Mouse (Mus musculus): ENCODE results near the gene B3gnt9.
"Not testable (repeated sequence)": the region's sequence is repeated elsewhere in the genome, so short reads cannot be mapped to it uniquely, and the experiment has no call there.

Gene B3gnt9

GRCm38 (mm10) chr8:105258911-105259720 lies 4.2 kb upstream of the B3gnt9 start:
- peak; percentile 65 for DNase-seq (ENCODE audit: low spot score)

GRCm38 (mm10) chr8:105257318-105258114 lies 2.6 kb upstream of the B3gnt9 start:
- no peak for DNase-seq (ENCODE audit: low spot score)

DNA sequence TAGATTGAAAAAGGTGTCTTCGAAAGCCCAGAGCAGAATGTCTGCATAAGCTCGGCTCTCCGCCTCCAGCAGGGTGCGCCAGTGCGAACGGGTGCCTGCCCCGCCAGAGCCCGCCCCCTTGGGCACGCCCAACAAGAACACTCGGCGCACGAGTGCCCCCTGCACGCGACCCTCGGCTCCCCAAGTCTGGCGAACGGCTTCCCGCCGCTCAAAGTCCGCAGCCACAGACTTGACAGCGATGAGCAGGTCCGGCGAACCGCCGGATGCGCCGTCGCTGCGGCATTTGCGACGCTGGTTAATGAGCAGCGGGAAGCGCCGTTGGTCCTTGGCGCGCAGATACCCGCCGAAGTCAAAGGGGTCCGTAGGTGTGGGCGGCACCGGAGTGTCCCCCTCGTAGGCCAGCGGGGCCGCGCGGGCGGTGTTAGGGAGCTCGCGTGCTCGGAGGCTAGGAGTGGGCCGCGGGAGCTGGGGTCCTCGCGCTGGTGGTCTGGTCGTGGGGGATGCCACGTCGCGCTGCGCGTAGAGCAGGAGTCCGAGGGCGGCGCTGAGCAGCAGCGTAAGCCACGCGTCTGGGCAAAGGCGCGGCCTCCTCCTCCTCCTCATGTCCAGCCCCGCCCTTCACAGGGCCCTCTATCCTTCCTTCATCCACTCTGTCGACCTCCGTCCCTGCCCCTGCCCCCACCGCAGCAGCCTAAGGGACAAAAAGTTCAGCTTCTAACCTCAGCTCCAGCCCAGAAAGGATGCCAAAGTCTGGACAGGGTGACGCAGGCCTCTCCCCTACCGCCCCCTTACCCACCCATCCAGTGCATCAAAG lies 594 bp downstream of the B3gnt9 start:
- DNase-seq (ENCODE audit: low spot score): peak; percentile 94

DNA sequence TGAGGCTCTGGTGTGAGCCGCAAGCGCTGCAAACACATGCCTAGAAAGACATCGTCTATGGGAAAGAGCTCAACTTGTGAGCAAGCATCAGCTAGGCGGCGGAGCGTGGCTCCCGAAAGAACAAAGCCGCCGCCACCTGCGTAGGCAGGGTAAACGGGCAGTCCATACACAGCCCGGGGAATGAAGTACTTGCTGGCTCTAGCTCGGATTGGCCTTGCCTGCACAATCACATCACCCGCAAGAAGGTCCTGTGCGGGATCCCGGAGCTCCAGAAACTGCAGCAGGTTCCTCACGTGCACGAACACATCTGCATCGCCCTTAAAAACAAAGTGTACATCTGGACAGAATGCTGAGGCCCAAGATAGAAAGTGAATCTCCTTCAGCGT lies 1.2 kb downstream of the B3gnt9 start:
- DNase-seq (ENCODE audit: low spot score): no peak

DNA sequence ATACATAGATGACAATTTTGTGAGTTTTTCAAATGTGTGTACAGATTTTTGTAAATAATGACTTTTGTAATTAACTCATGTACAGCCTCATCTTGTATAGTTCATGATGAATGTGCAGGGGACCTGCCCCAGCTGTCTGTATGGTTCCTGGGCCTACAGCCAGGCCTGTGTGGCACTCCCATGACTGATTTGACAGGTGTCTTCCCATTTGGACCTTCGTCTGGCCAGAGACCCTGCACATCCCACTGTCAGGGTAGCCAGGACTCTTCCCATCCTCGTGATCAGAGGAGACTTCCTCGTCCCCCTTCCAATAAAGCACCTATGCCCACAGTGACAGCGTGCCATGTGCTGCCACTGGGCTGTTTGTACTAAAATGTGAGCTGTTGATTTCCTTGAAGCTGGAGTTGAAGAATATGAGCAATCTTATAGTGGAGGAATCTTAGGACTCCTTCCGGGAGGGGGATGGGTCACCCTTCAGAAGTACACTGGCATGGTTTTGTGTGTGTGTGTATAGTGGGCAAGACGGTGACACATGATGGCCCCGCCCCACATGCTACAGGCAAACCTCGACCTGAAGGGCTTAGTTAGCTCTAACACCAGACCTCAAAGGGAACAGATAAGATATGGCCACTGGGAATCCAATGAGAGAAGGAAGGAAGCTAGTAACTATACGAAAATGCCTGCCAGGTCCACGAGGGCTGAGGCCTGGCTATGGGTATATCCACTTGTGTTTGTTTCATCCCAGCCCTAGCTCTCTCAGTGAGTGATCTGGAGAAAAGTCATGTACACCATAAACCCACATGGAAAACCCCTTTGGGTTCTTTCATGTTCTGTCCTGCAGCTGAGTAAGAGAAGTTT lies 2.0 kb downstream of the B3gnt9 start:
- DNase-seq (ENCODE audit: low spot score): no peak

GRCm38 (mm10) chr8:105251954-105252353 lies 3.0 kb downstream of the B3gnt9 start:
- DNase-seq (ENCODE audit: low spot score): no peak

- no peak for DNase-seq (ENCODE audit: low spot score)
These were observed 13.9 kb downstream of the B3gnt9 start for GRCm38 (mm10) chr8:105241016-105241415.

GRCm38 (mm10) chr8:105237442-105238142 lies 17.4 kb downstream of the B3gnt9 start:
- no peak for DNase-seq (ENCODE audit: low spot score)

DNA sequence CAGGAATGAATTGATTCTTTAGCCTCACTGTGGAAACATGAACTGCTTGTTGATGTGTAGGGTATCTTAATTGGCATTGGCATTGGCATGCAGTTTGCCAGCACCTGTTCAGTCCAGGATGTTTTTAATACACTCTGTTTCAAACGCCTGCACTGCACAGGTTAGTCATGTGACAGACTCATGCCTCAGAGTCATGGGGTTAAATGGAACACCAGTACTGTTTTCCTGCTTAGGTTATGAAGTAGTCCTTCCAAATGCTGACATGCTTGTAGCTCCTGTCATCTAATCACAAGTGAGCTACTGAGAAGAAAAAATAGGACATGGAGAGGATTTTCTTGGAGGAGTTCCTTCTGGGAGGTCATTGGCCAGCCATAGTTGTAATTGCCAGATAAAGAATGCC lies 19.7 kb downstream of the B3gnt9 start:
- DNase-seq (ENCODE audit: low spot score): no peak

DNA sequence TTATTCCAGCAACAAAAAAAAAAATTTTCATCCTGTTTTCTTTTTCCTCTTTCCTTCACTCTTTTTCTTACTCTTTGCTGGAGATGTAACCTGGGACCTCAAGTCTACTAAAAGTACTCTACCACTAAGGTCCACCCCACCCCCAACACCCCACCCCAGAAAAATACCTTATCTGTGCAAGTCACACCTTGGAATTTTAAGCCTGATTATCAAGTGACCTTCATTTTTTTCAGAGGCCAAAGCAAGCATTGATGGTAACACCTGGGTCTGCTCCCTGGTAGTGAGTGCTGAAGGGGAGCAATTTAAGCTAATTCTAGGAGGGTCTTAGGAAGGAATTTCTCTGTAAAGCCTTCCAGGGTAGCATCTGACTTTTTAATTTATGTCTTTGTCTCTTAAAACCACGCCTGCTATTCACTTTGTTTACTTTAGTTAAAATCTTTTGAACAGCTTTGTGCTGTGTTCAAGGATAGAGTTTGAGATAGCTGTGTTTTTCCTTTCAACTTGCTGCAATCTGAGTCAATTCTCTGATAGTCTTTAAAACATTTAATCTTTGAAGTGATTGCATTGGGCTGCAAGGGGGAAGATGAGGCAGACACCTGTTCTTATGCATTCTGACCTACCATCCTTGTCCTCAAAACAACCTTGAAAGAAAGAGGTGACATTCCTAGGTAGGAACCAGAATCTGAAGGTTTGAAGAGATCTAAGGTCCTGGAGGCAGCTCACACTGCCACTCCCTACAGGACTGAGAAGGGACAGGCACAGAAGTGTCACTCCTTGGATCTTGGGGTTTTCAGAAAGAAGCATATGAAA lies 21.6 kb downstream of the B3gnt9 start:
- no peak for DNase-seq (ENCODE audit: low spot score)

DNA sequence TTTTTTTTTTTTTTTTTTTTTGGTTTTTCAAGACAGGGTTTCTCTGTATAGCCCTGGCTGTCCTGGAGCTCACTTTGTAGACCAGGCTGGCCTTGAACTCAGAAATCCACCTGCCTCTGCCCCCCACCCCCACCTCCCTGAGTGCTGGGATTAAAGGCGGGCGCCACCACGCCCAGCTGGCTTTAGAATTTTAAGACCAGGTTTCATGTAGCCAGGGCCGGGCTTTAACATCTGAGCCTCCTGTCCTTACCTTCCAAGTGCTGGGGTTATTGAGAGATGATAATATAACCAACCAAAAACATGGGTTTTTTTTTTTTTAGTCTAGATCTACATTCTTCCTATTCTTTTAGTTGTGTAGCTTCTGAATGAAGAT lies 22.6 kb downstream of the B3gnt9 start:
- DNase-seq (ENCODE audit: low spot score): not testable (repeated sequence)

GRCm38 (mm10) chr8:105231503-105232320 lies 23.2 kb downstream of the B3gnt9 start:
- DNase-seq (ENCODE audit: low spot score): no peak

GRCm38 (mm10) chr8:105225917-105226316 lies 29.0 kb downstream of the B3gnt9 start:
- DNase-seq (ENCODE audit: low spot score): no peak

DNA sequence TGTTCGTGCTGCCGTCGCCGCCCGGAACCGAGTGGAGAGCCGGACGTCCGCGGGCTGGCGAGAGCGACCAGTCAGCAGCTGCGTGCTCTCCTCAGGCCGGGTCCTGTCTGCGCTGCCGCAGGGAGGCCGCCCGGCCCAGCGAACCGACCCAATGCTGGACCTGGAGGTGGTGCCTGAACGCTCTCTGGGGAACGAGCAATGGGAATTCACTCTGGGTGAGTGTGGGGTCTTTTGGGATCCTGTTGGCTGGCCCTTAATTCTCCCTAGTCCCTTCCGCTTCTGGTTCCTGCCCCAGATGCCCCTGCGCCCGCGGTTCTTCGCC lies 29.7 kb downstream of the B3gnt9 start:
- DNase-seq (ENCODE audit: low spot score): no peak

DNA sequence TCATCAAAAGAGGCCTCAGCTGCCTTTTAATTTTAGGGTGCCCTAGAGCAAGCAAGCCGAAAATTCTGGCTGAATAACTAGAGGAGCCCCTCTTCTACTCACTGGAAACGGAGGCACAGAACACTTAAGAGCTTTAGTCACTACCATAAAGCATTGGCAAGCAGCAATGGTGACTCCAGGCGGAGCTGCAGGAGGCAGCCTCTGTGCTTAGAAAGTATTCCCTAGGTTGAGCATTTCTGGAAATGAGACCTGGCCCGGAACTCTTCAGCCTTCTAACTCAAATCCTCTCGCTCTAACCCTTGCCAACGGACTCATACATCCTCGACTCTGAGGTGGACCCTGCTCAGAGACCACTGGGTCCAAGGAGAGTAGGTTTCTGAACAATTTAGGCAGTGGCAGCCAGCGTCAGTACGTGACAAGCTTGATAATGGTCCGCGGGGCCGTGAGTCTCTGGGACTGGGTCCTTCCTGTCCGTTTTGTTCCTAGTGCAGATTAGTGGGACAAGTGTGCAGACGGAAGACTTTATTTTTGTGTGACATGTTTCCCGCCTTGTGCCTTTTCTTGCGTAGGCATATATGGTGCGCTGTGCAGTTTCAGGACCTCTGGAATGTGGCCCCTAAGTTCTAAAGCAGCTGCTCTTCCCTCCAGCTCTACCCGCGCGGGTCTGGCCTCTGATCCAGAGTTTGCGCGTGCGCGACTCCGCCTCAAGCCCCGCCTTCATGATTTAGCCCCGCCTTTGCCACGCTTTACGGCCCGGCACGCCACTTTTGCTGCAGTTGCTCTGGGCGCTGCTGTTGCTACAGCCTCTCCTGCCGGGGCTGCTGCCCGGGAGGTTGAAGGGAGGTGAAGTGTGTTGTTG lies 30.3 kb downstream of the B3gnt9 start, which contains the start of gene D230025D16Rik:
D230025D16Rik (plus strand) TSS at position 733 of the 859 bp plus-strand sequence.
- DNase-seq (ENCODE audit: low spot score): peak; percentile 97

GRCm38 (mm10) chr8:105223850-105224249 lies 31.1 kb downstream of the B3gnt9 start:
- no peak for DNase-seq (ENCODE audit: low spot score)

DNA sequence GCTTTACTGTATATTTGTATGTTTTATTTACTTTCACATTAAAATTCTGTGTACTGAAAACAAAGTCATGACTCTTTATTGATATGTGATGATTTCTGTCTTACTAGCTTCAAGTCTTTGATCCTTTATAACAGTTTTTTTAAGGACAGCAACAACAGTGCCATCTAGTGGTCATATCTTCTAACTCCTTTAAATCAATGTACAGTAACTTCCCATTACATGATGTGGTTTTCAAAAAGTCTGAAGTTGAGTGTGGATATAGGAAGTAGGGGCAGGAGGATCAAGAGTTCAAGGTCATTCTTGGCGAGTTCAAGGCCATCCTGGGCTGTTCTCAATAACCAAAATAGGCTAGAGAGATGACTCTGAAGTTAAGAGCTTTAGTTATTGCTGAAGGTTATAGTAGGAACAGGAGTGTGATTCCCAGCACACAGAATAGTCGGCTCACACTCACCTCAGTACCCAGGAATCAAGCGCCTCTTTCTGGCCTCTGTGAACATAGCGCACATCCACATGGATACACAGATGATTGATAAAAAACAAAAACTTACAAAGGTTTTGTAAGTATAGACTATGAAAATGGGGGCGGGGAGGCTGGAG lies 36.9 kb downstream of the B3gnt9 start:
- DNase-seq (ENCODE audit: low spot score): peak; percentile 86

DNA sequence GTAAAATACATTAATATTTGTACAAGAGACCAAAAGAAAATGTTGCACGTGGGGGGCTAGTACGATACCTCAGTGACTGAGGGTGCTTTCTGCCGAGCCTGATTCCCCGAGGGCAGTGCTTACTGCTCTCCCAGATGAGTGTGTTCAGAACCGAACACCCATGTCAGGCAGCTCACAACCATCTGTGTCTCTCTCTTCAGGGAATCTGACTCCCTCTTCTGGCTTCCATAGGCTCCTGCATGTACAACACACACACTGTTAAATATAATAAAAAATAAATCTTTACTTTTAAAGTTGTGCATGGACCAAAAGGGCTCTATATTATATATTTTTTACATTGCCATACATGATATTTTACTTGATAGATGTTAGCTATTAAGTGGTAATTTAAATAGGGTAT lies 40.8 kb downstream of the B3gnt9 start:
- DNase-seq (ENCODE audit: low spot score): no peak

Data from embryo, embryonic 10.5 days (tissue).